Mouse (Mus musculus) spleen, adult 2 months (tissue): ENCODE data around the gene Lpin2. TPM values are rescaled to one million over a fixed set of nuclear protein-coding genes. Genes with fewer than 3 reads are reported as not detected.

Experiments used
- DNase-seq, 2 experiments: peaks; one replicate each; pipeline versions ENCODE4 v3.0.0 to v3.0.0-alpha.2; 2012 to 2021; ENCODE audit warnings: low spot score in 2 of 2, low read depth in 1 of 2
- H3K27ac ChIP-seq: fragments of 200-500 bp; 2 replicates; pipeline ENCODE4 v1.5.1; 2012; ENCODE audit warnings: low read length, inconsistent platforms; ENCODE audit not compliant: insufficient read depth
- H3K27me3 ChIP-seq: fragments of 200-500 bp; 2 replicates; pipeline ENCODE4 v1.6.1; 2012; ENCODE audit warnings: mild to moderate bottlenecking, moderate library complexity, low read length, inconsistent platforms; ENCODE audit not compliant: control insufficient read depth, insufficient read depth
- H3K36me3 ChIP-seq: fragments of 200-500 bp; 2 replicates; pipeline ENCODE4 v1.6.1; 2012; ENCODE audit warnings: mild to moderate bottlenecking, low read length, inconsistent platforms; ENCODE audit not compliant: control insufficient read depth, insufficient read depth
- H3K4me1 ChIP-seq: fragments of 200-500 bp; 2 replicates; pipeline ENCODE4 v1.6.1; 2011; ENCODE audit warnings: inconsistent platforms; ENCODE audit not compliant: control insufficient read depth, insufficient read depth, insufficient read length
- H3K4me3 ChIP-seq: fragments of 200-500 bp; 2 replicates; pipeline ENCODE4 v1.5.1; 2011; ENCODE audit warnings: mild to moderate bottlenecking, inconsistent platforms; ENCODE audit not compliant: insufficient read depth, insufficient read length; ENCODE audit errors: extremely low read depth
- CTCF ChIP-seq: fragments of 200-500 bp; IDR thresholded peaks from 2 replicates; pipeline ENCODE4 v1.5.1; 2011; ENCODE audit warnings: mild to moderate bottlenecking, inconsistent platforms; ENCODE audit not compliant: insufficient read depth, insufficient read length, insufficient replicate concordance; ENCODE audit errors: extremely low read depth
- POLR2A ChIP-seq: fragments of 200-500 bp; IDR thresholded peaks from 2 replicates; pipeline ENCODE4 v1.6.1; 2011; ENCODE audit warnings: low read depth, low read length, inconsistent platforms
- WGBS: fragments of 180-500 bp; shearing (Covaris S2); methylation state at CpG from one replicate; pipeline ENCODE4 v1.1.7; 2018; 5-methylcytosine and 5-hydroxymethylcytosine counted together
- polyA plus RNA-seq: library from polyadenylated mRNA; depleted of rRNA; stranded (reverse); fragments of >200 nt; gene quantifications from 2 replicates; pipeline ENCODE4 v1.2.3, GENCODE M21; 2012

Gene Lpin2
- polyA plus RNA-seq, 1 experiment = 13.4 TPM

DNA sequence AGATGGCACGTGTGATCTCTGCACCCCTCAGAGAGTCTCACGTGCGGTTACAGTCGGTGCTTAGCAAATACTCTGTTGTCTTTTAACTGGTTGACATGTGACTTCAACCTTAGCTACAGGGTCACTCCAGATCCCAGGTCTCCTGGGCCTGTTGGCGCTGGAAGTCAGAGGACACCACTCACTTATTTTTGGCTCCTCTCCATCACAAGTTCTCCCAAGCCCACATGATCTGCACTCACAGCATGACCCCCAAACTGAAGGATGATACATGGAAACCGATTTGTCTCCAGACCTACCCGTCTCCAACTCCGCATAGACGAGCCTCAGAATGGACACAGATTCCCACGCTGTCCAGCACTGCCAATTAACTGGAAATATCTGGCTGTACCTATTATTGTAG lies 85.8 kb downstream of the Lpin2 start:
- Histone ChIP-seq H3K36me3 (no peaks in the 10 kb centered on the region), H3K27ac (no peak overlapping the region; the same call in 1 of the 2 replicates), H3K27me3 (no peaks in the 10 kb centered on the region), H3K4me1 (no peaks in the 10 kb centered on the region), H3K4me3 (no peak overlapping the region)
- WGBS = 86% methylated on average over 10 of the region's 10 CpGs
- TF ChIP-seq POLR2A (no peak), CTCF (no peak)
- no peak for DNase-seq

DNA sequence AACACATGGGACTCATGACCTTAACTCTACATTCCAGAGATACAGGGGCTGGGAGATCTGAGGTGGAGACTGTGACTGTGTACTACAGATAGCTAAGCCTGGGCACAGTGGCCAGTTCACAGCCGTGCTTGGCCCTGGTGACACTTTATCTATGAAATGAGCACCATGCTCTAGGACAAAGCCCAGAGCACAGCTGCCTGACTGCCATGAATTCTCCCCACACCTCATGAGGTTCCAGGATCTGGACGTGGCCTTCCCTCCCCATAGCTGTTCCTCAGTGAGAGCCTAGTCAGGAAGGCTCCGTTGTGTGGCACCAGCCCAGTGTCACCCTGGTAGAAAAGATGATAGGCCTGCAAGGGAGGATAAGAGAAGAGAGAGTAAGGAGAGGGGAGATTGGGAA lies 86.2 kb downstream of the Lpin2 start:
- WGBS = 85% methylated on average over 3 of the region's 3 CpGs
- H3K4me3 ChIP-seq = no peak overlapping the region
- H3K4me1 ChIP-seq = no peaks in the 10 kb centered on the region
- H3K27me3 ChIP-seq = no peaks in the 10 kb centered on the region
- no peak for TF ChIP-seq POLR2A
- TF ChIP-seq CTCF = no peak
- no peak for DNase-seq
- H3K27ac ChIP-seq = no peak overlapping the region
- no peaks in the 10 kb centered on the region for H3K36me3 ChIP-seq

DNA sequence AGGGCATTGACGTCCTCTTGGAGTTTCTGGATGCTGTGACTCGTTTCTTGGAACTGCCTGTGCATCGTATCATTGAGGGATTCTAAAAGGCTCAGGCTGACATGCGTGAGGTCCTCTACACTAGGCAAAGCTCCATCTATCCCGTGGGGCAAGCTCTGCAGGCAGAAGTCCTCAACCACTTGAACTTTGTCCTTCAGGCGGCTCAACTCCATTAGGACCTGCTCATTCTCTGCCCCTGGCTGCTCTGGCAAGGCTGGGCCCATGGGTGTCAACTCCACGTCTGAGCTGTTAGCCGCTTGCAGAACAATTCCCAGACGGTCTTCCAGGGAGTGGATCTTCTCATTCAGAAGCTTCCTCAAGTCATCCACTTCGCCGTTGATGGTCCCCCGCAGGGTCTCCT lies 91.5 kb downstream of the Lpin2 start:
- TF ChIP-seq POLR2A (no peak), CTCF (no peak)
- no peaks in the 10 kb centered on the region for H3K36me3 ChIP-seq
- no peak overlapping the region for H3K27ac ChIP-seq
- H3K4me3 ChIP-seq = no peak overlapping the region
- no peak for DNase-seq
- no peaks in the 10 kb centered on the region for H3K4me1 ChIP-seq
- H3K27me3 ChIP-seq = no peaks in the 10 kb centered on the region
- 97% methylated on average over 12 of the region's 12 CpGs for WGBS

DNA sequence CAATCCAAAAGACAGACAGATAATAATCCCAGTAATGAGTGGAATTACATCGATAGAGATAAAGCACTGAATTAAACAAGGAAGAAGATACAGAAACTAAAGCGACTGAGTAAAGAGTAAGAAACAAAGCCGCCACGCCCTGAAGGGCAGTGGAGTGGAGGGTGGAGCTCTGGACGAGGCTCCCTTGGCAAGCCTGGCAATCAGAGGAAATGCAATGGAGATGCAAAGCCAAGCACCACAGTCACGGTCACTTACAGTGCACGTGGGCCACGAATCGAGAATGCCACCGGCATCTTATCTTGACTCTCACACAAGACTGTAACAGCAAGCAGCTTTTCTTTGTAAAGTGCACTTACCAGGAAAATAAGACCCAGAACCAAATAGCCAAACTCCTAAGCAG lies 94.4 kb downstream of the Lpin2 start:
- no peak overlapping the region for H3K27ac ChIP-seq
- H3K4me1 ChIP-seq = no peaks in the 10 kb centered on the region
- 69% methylated on average over 10 of the region's 10 CpGs for WGBS
- no peaks in the 10 kb centered on the region for H3K27me3 ChIP-seq
- DNase-seq = no peak
- H3K36me3 ChIP-seq = no peaks in the 10 kb centered on the region
- no peak overlapping the region for H3K4me3 ChIP-seq
- TF ChIP-seq POLR2A (no peak), CTCF (no peak)

DNA sequence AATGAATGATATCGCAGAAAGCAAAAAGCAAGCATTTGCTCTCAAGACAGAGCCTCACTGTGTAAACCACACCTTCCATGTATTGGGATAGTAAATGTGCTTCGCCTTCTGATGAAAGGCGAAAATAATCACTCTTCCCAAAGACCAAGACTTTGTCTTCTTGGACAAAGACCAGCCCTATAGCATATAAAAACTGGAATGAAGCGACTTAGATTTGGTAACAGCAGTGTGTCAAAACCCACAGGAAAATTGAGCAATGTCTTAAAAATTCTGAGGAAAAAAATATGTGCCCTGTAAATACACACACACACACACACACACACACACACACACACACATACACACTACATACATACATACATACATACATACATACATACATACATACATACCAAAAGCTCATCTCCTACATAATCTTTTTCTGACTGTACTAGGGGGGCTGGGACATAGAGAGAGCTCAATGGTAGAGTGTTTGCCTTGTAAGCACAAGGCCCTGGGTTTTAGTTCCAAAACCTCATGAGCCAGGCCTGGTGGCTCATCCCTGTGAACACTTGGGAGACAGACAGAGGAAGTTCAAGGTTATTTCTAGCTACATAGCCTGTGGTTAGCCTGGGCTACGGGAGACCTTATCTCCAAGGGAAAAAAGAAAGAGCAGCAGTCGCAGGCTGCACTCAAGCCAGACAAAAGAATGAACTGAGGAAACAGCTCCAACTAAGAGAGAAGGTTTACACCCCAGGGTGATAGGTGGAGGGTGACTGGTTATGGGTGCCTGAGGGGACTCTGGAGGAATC lies 95.5 kb downstream of the Lpin2 start:
- Histone ChIP-seq H3K4me1 (no peaks in the 10 kb centered on the region; the same call in 1 of the 2 replicates), H3K27ac (no peak overlapping the region), H3K36me3 (no peaks in the 10 kb centered on the region), H3K27me3 (no peaks in the 10 kb centered on the region), H3K4me3 (no peak overlapping the region)
- WGBS = 76% methylated on average over 6 of the region's 6 CpGs
- TF ChIP-seq CTCF (no peak), POLR2A (no peak)
- no peak for DNase-seq

DNA sequence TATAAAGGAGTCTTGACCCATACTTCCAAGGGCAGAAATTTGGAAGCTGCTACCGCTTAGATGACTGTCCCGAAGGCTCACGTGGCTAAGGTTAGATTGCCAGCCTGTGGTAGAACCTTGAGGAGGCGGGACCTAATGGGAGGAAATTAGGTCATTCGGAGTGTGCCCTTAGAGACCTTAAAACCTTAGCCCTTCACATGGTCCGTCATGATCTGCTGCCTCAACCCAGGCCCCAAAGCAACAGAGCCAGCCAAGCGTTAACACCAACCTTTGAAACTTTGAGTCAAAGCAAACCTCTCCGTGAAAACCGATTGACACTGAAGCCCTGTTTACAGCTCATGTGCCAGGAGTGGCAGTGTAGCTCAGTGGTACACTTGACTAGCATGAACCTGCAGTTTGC lies 100.4 kb downstream of the Lpin2 start:
- peaks cover 3% of the 10 kb centered on the region; the same call in 1 of the 2 replicates for H3K4me1 ChIP-seq
- TF ChIP-seq POLR2A (no peak), CTCF (no peak)
- H3K27ac ChIP-seq = no peak overlapping the region
- DNase-seq = peak in 1 of 2 experiments; percentile 26
- WGBS = 56% methylated on average over 9 of the region's 9 CpGs
- no peaks in the 10 kb centered on the region for H3K27me3 ChIP-seq
- no peak overlapping the region for H3K4me3 ChIP-seq
- no peaks in the 10 kb centered on the region for H3K36me3 ChIP-seq

DNA sequence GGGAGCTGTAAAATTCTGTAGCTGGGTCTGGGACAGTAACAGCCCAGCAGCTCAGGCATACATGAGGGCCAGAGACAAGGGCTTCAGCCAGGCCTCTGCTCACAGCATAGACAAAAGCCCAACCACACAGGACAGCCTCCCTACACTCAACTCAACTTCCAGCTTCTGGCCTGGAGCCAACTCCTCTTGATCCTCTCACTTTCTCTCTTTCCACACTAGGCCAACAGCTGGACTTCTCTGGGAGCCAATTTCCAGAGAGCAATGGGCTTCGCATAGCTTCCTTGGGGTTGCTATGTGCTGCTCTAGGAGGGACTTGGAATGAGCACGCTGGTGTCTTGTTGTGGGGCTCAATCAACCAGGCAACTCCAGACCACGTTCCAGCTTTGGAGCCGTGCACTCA lies 100.9 kb downstream of the Lpin2 start:
- no peak overlapping the region for H3K27ac ChIP-seq
- no peak overlapping the region for H3K4me3 ChIP-seq
- 95% methylated on average over 4 of the region's 4 CpGs for WGBS
- TF ChIP-seq CTCF (no peak), POLR2A (no peak)
- no peak for DNase-seq
- no peaks in the 10 kb centered on the region for H3K36me3 ChIP-seq
- no peaks in the 10 kb centered on the region for H3K27me3 ChIP-seq
- H3K4me1 ChIP-seq = peaks cover 5% of the 10 kb centered on the region; the same call in 1 of the 2 replicates
